Mouse (Mus musculus): Measurements from ENCODE around the gene Mt4. TPM values are rescaled to one million over a fixed set of nuclear protein-coding genes. Genes with fewer than 3 reads are reported as not detected.
A peak's percentile ranks its signal among the peaks of the same experiment; 100 is the strongest.

The Mt4 gene
- polyA plus RNA-seq, 1 experiment from 2014 or later, result not detected

DNA sequence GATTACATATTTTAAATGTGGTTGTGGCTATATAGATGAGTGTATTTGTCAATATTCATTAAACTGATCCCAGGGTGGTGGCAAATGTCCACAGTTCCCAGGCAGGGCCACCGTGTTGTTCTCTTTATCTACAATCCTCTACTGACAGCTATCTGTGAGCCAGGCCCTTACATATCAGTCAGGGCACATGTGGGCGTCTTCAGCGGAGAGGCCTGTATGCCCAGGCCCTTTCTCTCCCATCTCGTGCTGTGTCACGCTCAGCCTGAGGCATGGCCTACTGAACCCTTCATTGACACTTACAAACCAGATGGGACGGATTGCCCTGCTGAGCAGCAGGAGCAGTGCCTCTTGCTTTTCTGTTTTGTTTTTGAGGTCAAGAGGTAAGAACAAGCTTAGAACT lies 27.6 kb upstream of the Mt4 start:
- 81% methylated on average over 6 of the region's 6 CpGs for WGBS
- no peaks in the 10 kb centered on the region for H3K27me3 ChIP-seq (ENCODE audit: control insufficient read depth, insufficient read depth, low read length)

DNA sequence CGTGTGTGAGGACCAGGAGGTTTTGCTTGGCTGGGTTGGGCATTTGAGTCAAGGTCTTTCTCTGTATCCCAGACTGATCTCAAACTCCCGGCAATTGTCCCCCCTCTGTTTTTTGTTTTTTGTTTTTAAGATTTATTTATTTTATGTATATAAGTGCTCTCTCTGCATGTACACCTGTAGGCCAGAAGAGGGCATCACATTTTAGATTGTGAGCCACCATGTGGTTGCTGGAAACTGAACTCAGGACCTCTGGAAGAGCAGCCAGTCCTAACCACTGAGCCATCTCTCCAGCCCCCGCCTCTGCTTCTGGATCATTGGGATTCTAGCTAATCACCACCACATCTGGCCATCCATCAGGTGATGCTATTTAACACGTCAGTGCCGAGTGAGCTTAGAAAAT lies 27.2 kb upstream of the Mt4 start:
- no peak overlapping the region for H3K9ac ChIP-seq (replicated peaks; ENCODE audit: low read depth, low read length)
- no peaks in the 10 kb centered on the region for H3K27me3 ChIP-seq (ENCODE audit: control insufficient read depth, insufficient read depth, low read length)
- WGBS, result 71% methylated on average over 5 of the region's 5 CpGs
- no peak overlapping the region for H3K4me3 ChIP-seq (ENCODE audit: low read depth, low read length)
- H3K4me1 ChIP-seq (ENCODE audit: control insufficient read depth, insufficient read depth, low read length), result no peaks in the 10 kb centered on the region
- no peaks in the 10 kb centered on the region for H3K9me3 ChIP-seq (ENCODE audit: control insufficient read depth, low read length)
- no peak overlapping the region for H3K4me2 ChIP-seq (ENCODE audit: low read depth, low read length)
- no peak for ATAC-seq (ENCODE audit: low read depth)
- no peaks in the 10 kb centered on the region for H3K36me3 ChIP-seq (ENCODE audit: control insufficient read depth, insufficient read depth, low read length)
- no peak overlapping the region for H3K27ac ChIP-seq (ENCODE audit: low read depth, low read length)

More for the DNA sequence above, 27.6 kb upstream of the Mt4 start:
- Histone ChIP-seq H3K36me3 (ENCODE audit: control insufficient read depth, insufficient read depth, low read length) (no peaks in the 10 kb centered on the region), H3K9ac (replicated peaks; ENCODE audit: low read depth, low read length) (no peak overlapping the region), H3K4me2 (ENCODE audit: low read depth, low read length) (no peak overlapping the region), H3K4me1 (ENCODE audit: control insufficient read depth, insufficient read depth, low read length) (no peaks in the 10 kb centered on the region), H3K27ac (ENCODE audit: low read depth, low read length) (no peak overlapping the region), H3K9me3 (ENCODE audit: control insufficient read depth, low read length) (no peaks in the 10 kb centered on the region), H3K4me3 (ENCODE audit: low read depth, low read length) (no peak overlapping the region)
- ATAC-seq (ENCODE audit: low read depth), result no peak

DNA sequence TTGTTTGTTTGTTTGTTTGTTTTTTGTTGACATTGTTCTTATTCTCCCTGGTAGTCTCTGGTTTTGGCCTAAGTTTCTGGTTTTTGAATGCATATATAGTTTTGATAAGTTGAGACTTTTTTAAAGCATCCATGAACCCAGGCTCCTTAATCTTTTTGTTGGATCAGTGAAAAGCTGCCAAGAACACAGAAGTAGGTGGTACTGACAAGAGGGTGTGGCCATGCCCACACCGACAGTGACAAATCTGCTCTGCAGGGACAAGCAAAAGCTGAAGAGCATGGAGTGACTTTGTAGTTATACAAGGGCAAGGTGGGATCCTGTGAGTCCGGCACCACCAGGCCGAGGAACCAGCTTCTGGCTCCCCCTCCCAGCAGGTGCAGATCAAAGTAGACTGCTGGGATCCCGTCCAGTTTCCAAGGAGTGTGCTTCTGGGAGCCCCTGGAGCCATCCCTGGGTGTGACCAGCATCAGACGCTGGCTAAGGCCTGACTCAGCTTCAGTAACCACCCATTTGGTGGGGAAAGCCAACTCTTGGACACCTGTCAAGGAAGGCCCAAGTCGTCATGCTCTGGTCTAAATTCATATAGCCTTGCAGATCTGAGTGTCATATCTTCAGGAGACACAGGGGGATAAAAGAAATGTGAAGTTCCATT lies 26.3 kb upstream of the Mt4 start:
- Histone ChIP-seq H3K27me3 (ENCODE audit: control insufficient read depth, insufficient read depth, low read length) (no peaks in the 10 kb centered on the region), H3K4me3 (ENCODE audit: low read depth, low read length) (no peak overlapping the region), H3K9me3 (ENCODE audit: control insufficient read depth, low read length) (no peaks in the 10 kb centered on the region), H3K36me3 (ENCODE audit: control insufficient read depth, insufficient read depth, low read length) (no peaks in the 10 kb centered on the region), H3K27ac (ENCODE audit: low read depth, low read length) (no peak overlapping the region), H3K4me2 (ENCODE audit: low read depth, low read length) (no peak overlapping the region), H3K9ac (replicated peaks; ENCODE audit: low read depth, low read length) (no peak overlapping the region), H3K4me1 (ENCODE audit: control insufficient read depth, insufficient read depth, low read length) (no peaks in the 10 kb centered on the region)
- WGBS, result 67% methylated on average over 6 of the region's 6 CpGs
- ATAC-seq (ENCODE audit: low read depth), result no peak

DNA sequence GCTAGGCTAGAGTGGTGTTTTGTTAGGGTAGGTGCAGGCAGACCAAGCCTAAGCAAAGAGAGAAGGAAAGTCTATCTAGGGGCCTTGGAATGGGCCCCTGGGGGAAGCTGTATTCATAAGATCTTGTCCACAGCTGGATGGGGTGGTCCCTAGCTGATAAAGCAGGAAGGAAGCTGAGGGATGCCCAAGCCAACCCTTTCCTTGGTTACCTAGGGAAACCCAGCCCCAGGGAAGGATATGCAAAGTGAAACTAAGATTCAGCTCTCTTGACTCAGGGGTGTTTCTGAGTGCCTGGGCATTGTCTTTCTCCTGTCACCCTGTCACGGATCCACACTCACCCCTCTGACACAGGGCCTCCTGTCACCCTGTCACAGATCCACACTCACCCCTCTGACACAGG lies 23.6 kb upstream of the Mt4 start:
- Histone ChIP-seq H3K4me2 (ENCODE audit: low read depth, low read length) (no peak overlapping the region), H3K9ac (replicated peaks; ENCODE audit: low read depth, low read length) (no peak overlapping the region), H3K27ac (ENCODE audit: low read depth, low read length) (no peak overlapping the region), H3K27me3 (ENCODE audit: control insufficient read depth, insufficient read depth, low read length) (no peaks in the 10 kb centered on the region), H3K4me3 (ENCODE audit: low read depth, low read length) (no peak overlapping the region), H3K4me1 (ENCODE audit: control insufficient read depth, insufficient read depth, low read length) (0 out of 2 replicates have a peak, but pooled peaks cover 3% of the 10 kb centered on the region), H3K9me3 (ENCODE audit: control insufficient read depth, low read length) (no peaks in the 10 kb centered on the region), H3K36me3 (ENCODE audit: control insufficient read depth, insufficient read depth, low read length) (no peaks in the 10 kb centered on the region)
- 75% methylated on average over 1 of the region's 1 CpGs for WGBS
- ATAC-seq (ENCODE audit: low read depth), result no peak

DNA sequence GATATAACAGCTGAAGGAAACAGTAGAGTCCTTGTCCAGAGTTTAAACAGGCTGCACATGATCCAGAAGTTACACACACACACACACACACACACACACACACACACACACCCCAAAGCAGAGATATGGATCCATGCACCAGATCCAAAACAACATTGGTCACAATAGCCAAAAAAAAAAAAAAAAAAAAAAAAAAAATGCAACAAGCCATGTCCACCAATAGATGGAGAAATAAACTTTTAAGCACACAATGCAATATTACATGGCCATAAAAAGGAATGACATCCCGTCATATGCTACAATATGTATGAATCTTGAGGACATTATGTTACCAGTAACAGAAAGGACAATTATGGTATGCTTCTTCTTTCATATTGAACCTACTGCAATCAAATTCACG lies 23.0 kb upstream of the Mt4 start:
- H3K9me3 ChIP-seq (ENCODE audit: control insufficient read depth, low read length), result no peaks in the 10 kb centered on the region
- ATAC-seq (ENCODE audit: low read depth), result no peak
- peaks cover 9% of the 10 kb centered on the region; the same call in 1 of the 2 replicates for H3K4me1 ChIP-seq (ENCODE audit: control insufficient read depth, insufficient read depth, low read length)
- no peak overlapping the region for H3K27ac ChIP-seq (ENCODE audit: low read depth, low read length)
- no peaks in the 10 kb centered on the region for H3K27me3 ChIP-seq (ENCODE audit: control insufficient read depth, insufficient read depth, low read length)
- no peaks in the 10 kb centered on the region for H3K36me3 ChIP-seq (ENCODE audit: control insufficient read depth, insufficient read depth, low read length)
- H3K4me3 ChIP-seq (ENCODE audit: low read depth, low read length), result no peak overlapping the region
- no peak overlapping the region for H3K4me2 ChIP-seq (ENCODE audit: low read depth, low read length)
- no peak overlapping the region for H3K9ac ChIP-seq (replicated peaks; ENCODE audit: low read depth, low read length)
- WGBS, result 92% methylated on average over 2 of the region's 2 CpGs

DNA sequence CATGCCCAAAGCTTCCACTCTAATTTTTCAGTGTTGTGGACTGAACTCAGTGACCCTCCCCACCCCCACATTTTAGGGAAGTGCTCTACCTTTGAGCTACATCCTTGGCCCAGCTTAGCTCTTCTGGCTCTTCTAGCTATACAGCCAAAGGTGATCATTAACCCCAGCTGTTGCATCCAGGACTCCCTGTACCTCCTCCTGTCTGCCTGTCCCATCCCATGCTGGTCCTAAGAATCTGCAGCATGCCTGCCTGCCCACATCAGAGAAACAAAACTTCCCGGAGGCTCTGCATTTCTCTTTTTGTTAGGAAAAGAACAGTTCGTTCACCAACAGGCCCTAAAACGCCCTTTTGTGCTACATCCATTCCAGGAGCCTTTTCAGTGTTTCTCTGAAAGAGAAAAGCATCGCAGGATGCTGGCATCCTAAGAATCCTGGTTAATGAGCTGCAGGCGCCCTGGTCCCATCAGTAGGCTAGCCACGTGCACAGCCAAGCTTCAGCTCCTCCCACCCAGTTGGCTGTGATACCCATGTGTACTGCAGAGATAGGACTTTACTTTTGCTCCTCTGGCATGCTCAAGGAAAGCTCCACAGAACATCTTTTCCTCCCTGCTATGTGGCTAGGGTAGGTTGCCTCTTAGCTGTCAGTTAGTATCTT lies 18.1 kb upstream of the Mt4 start:
- Histone ChIP-seq H3K4me3 (ENCODE audit: low read depth, low read length) (no peak overlapping the region), H3K9ac (replicated peaks; ENCODE audit: low read depth, low read length) (no peak overlapping the region), H3K9me3 (ENCODE audit: control insufficient read depth, low read length) (no peaks in the 10 kb centered on the region), H3K4me2 (ENCODE audit: low read depth, low read length) (no peak overlapping the region), H3K4me1 (ENCODE audit: control insufficient read depth, insufficient read depth, low read length) (peaks cover 11% of the 10 kb centered on the region; the same call in 1 of the 2 replicates), H3K27me3 (ENCODE audit: control insufficient read depth, insufficient read depth, low read length) (no peaks in the 10 kb centered on the region), H3K27ac (ENCODE audit: low read depth, low read length) (peak overlapping the region; percentile 78), H3K36me3 (ENCODE audit: control insufficient read depth, insufficient read depth, low read length) (no peaks in the 10 kb centered on the region)
- 1% methylated on average over 6 of the region's 6 CpGs for WGBS
- ATAC-seq (ENCODE audit: low read depth), result peak; percentile 87

DNA sequence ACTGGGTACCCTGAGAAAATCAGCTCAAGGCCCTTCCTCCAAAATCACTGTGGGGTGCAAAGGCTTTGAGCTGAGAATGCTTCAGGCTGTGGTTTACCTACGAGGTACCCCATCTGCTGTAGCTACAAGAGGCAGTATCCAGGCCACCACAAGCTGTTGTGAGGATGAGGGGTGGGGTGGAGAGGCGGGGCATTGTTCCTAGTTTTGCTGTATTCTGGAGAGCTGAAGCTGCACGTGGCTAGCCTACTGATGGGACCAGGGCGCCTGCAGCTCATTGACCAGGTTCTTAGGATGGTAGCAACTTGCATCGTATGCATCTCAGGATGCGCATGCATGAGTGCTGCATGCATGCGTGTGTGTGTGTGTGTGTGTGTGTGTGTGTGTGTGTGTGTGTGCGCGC lies 15.4 kb upstream of the Mt4 start:
- no peak overlapping the region for H3K9ac ChIP-seq (replicated peaks; ENCODE audit: low read depth, low read length)
- H3K27ac ChIP-seq (ENCODE audit: low read depth, low read length), result no peak overlapping the region
- H3K4me2 ChIP-seq (ENCODE audit: low read depth, low read length), result no peak overlapping the region
- 76% methylated on average over 9 of the region's 9 CpGs for WGBS
- no peak overlapping the region for H3K4me3 ChIP-seq (ENCODE audit: low read depth, low read length)
- H3K9me3 ChIP-seq (ENCODE audit: control insufficient read depth, low read length), result no peaks in the 10 kb centered on the region
- H3K36me3 ChIP-seq (ENCODE audit: control insufficient read depth, insufficient read depth, low read length), result no peaks in the 10 kb centered on the region
- peaks cover 11% of the 10 kb centered on the region; the same call in 1 of the 2 replicates for H3K4me1 ChIP-seq (ENCODE audit: control insufficient read depth, insufficient read depth, low read length)
- no peaks in the 10 kb centered on the region for H3K27me3 ChIP-seq (ENCODE audit: control insufficient read depth, insufficient read depth, low read length)
- no peak for ATAC-seq (ENCODE audit: low read depth)

DNA sequence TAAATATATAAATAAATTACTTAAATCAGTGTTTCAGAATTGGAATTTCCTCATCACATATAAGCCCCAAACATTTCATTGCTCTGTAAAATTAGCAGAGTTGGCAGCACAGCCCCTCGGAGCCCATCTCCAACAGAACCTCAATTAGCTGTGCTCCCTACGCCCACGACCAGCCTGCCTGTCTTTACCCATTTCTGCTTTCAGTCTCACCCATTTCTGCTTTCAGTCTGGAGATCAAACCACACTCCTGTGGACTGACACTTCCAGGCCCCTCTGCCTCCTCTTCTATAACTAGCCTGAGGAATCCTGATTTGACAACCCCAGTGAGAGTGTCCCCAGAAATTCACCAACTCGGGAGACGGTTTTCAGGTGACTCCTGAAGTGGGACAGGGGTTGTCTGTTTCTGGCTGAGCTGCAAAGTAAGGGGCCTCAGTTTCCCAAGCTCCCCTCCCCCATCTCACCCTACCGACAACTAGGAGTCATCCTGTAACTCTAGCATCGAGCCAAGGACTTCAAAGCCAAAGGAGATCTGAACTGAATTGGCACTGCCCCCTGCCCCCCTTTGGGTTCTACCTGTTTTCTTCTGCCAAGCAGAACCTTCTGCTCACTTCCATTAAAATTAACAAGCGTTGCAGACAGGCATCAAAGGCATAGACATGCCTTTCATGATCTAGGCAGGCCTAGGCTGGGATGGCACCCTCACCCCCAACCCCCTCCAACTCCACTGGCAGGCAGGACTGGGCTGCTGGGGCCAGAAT lies 14.1 kb upstream of the Mt4 start:
- no peak overlapping the region for H3K4me2 ChIP-seq (ENCODE audit: low read depth, low read length)
- H3K36me3 ChIP-seq (ENCODE audit: control insufficient read depth, insufficient read depth, low read length), result no peaks in the 10 kb centered on the region
- no peak overlapping the region for H3K9ac ChIP-seq (replicated peaks; ENCODE audit: low read depth, low read length)
- H3K4me1 ChIP-seq (ENCODE audit: control insufficient read depth, insufficient read depth, low read length), result peaks cover 11% of the 10 kb centered on the region; the same call in 1 of the 2 replicates
- no peak overlapping the region for H3K27ac ChIP-seq (ENCODE audit: low read depth, low read length)
- WGBS, result 53% methylated on average over 8 of the region's 8 CpGs
- no peak overlapping the region for H3K4me3 ChIP-seq (ENCODE audit: low read depth, low read length)
- ATAC-seq (ENCODE audit: low read depth), result no peak
- no peaks in the 10 kb centered on the region for H3K9me3 ChIP-seq (ENCODE audit: control insufficient read depth, low read length)
- H3K27me3 ChIP-seq (ENCODE audit: control insufficient read depth, insufficient read depth, low read length), result no peaks in the 10 kb centered on the region

DNA sequence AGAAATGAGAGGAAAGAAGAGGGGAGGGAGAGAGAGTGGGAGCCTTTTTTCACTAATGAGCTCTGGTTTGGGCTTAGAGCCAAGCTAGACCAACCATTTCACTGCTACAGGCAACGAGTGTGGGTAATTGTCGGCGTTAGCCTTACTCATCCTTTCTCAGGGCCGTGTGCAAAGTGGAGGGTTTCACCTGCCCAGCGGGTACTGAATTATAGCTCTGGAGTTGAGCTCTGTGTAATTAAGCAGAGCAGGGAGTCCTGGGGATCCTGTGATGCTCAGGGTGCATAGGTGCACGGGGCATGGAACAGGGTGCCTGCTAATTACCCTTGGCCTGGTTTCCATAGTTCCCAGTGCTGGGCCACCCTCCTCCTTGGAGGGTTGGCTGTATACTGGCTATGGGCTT lies 9.3 kb upstream of the Mt4 start:
- no peak for ATAC-seq (ENCODE audit: low read depth)
- Histone ChIP-seq H3K27ac (ENCODE audit: low read depth, low read length) (peak overlapping the region; percentile 22; the same call in 1 of the 2 replicates), H3K36me3 (ENCODE audit: control insufficient read depth, insufficient read depth, low read length) (no peaks in the 10 kb centered on the region), H3K4me3 (ENCODE audit: low read depth, low read length) (no peak overlapping the region), H3K27me3 (ENCODE audit: control insufficient read depth, insufficient read depth, low read length) (no peaks in the 10 kb centered on the region), H3K4me1 (ENCODE audit: control insufficient read depth, insufficient read depth, low read length) (no peaks in the 10 kb centered on the region), H3K9ac (replicated peaks; ENCODE audit: low read depth, low read length) (no peak overlapping the region), H3K4me2 (ENCODE audit: low read depth, low read length) (no peak overlapping the region), H3K9me3 (ENCODE audit: control insufficient read depth, low read length) (no peaks in the 10 kb centered on the region)
- 44% methylated on average over 6 of the region's 6 CpGs for WGBS

Measured in neural tube, embryonic 14.5 days (tissue).